Mouse (Mus musculus): Measurements from ENCODE around the gene Ncoa7. TPM values are rescaled to one million over a fixed set of nuclear protein-coding genes. Genes with fewer than 3 reads are reported as not detected.
"Not testable (repeated sequence)": the region's sequence is repeated elsewhere in the genome, so short reads cannot be mapped to it uniquely, and the experiment has no call there.

Ncoa7 gene
- polyA plus RNA-seq, 1 experiment from 2014 or later: 10.1 TPM

GRCm38 (mm10) chr10:30780921-30781320 lies 22.2 kb downstream of the Ncoa7 start:
- not testable (repeated sequence) for H3K4me2 ChIP-seq; ATAC-seq (ENCODE audit: borderline replicate concordance, extremely low read depth, low FRiP score, low TSS enrichment); H3K27me3 ChIP-seq; H3K4me1 ChIP-seq; H3K9ac ChIP-seq; H3K9me3 ChIP-seq; H3K36me3 ChIP-seq; H3K27ac ChIP-seq; H3K4me3 ChIP-seq
- WGBS: 95% methylated on average over 9 of the region's 9 CpGs

GRCm38 (mm10) chr10:30778240-30778639 lies 24.9 kb downstream of the Ncoa7 start:
- no peak overlapping the region for H3K4me2 ChIP-seq
- no peak overlapping the region for H3K9ac ChIP-seq
- peak; percentile 55; the same call in 1 of the 2 replicates for ATAC-seq (ENCODE audit: borderline replicate concordance, extremely low read depth, low FRiP score, low TSS enrichment)
- WGBS: 56% methylated on average over 3 of the region's 3 CpGs
- no peaks in the 10 kb centered on the region for H3K36me3 ChIP-seq
- H3K4me1 ChIP-seq: 0 out of 2 replicates have a peak, but pooled peaks cover 7% of the 10 kb centered on the region
- H3K27me3 ChIP-seq: no peaks in the 10 kb centered on the region
- no peak overlapping the region for H3K4me3 ChIP-seq
- H3K9me3 ChIP-seq: no peaks in the 10 kb centered on the region
- H3K27ac ChIP-seq: 0 out of 2 replicates have a peak overlapping the region, but pooled peaks have one; percentile 29

GRCm38 (mm10) chr10:30775987-30776386 lies 27.1 kb downstream of the Ncoa7 start:
- H3K9me3 ChIP-seq: no peaks in the 10 kb centered on the region
- 62% methylated on average over 2 of the region's 2 CpGs for WGBS
- no peak overlapping the region for H3K9ac ChIP-seq
- no peak overlapping the region for H3K4me3 ChIP-seq
- ATAC-seq (ENCODE audit: borderline replicate concordance, extremely low read depth, low FRiP score, low TSS enrichment): no peak
- H3K4me2 ChIP-seq: no peak overlapping the region
- 0 out of 2 replicates have a peak, but pooled peaks cover 7% of the 10 kb centered on the region for H3K4me1 ChIP-seq
- H3K27ac ChIP-seq: peak overlapping the region; percentile 57
- no peaks in the 10 kb centered on the region for H3K36me3 ChIP-seq
- H3K27me3 ChIP-seq: no peaks in the 10 kb centered on the region

- no peak for ATAC-seq (ENCODE audit: borderline replicate concordance, extremely low read depth, low FRiP score, low TSS enrichment)
Measured at GRCm38 (mm10) chr10:30775568-30775967, 27.6 kb downstream of the Ncoa7 start.

GRCm38 (mm10) chr10:30774396-30774795 lies 28.7 kb downstream of the Ncoa7 start:
- no peaks in the 10 kb centered on the region for H3K9me3 ChIP-seq
- H3K9ac ChIP-seq: no peak overlapping the region
- WGBS: 83% methylated on average over 2 of the region's 2 CpGs
- H3K4me3 ChIP-seq: no peak overlapping the region
- H3K4me2 ChIP-seq: no peak overlapping the region
- no peak for ATAC-seq (ENCODE audit: borderline replicate concordance, extremely low read depth, low FRiP score, low TSS enrichment)
- no peaks in the 10 kb centered on the region for H3K36me3 ChIP-seq
- H3K27me3 ChIP-seq: no peaks in the 10 kb centered on the region
- H3K4me1 ChIP-seq: 0 out of 2 replicates have a peak, but pooled peaks cover 7% of the 10 kb centered on the region
- no peak overlapping the region for H3K27ac ChIP-seq

More at GRCm38 (mm10) chr10:30775568-30775967, 27.6 kb downstream of the Ncoa7 start:
- Histone ChIP-seq H3K27me3 (no peaks in the 10 kb centered on the region), H3K4me3 (no peak overlapping the region), H3K4me1 (0 out of 2 replicates have a peak, but pooled peaks cover 7% of the 10 kb centered on the region), H3K36me3 (no peaks in the 10 kb centered on the region), H3K27ac (peak overlapping the region; percentile 57; the same call in 1 of the 2 replicates), H3K4me2 (no peak overlapping the region), H3K9me3 (no peaks in the 10 kb centered on the region), H3K9ac (no peak overlapping the region)
- WGBS: 46% methylated on average over 5 of the region's 5 CpGs

- Histone ChIP-seq H3K27me3 (no peaks in the 10 kb centered on the region), H3K4me2 (no peak overlapping the region), H3K27ac (no peak overlapping the region), H3K4me1 (0 out of 2 replicates have a peak, but pooled peaks cover 5% of the 10 kb centered on the region), H3K4me3 (no peak overlapping the region), H3K9me3 (no peaks in the 10 kb centered on the region), H3K9ac (no peak overlapping the region), H3K36me3 (no peaks in the 10 kb centered on the region)
- ATAC-seq (ENCODE audit: borderline replicate concordance, extremely low read depth, low FRiP score, low TSS enrichment): no peak
- 74% methylated on average over 5 of the region's 5 CpGs for WGBS
Measured at GRCm38 (mm10) chr10:30773181-30773580, 29.9 kb downstream of the Ncoa7 start.

GRCm38 (mm10) chr10:30771417-30772158 lies 31.5 kb downstream of the Ncoa7 start:
- no peaks in the 10 kb centered on the region for H3K4me1 ChIP-seq
- H3K4me3 ChIP-seq: no peak overlapping the region
- H3K4me2 ChIP-seq: no peak overlapping the region
- 71% methylated on average over 5 of the region's 5 CpGs for WGBS
- H3K9me3 ChIP-seq: no peaks in the 10 kb centered on the region
- H3K36me3 ChIP-seq: no peaks in the 10 kb centered on the region
- no peak overlapping the region for H3K9ac ChIP-seq
- ATAC-seq (ENCODE audit: borderline replicate concordance, extremely low read depth, low FRiP score, low TSS enrichment): no peak
- no peak overlapping the region for H3K27ac ChIP-seq
- H3K27me3 ChIP-seq: no peaks in the 10 kb centered on the region

GRCm38 (mm10) chr10:30768820-30769219 lies 34.3 kb downstream of the Ncoa7 start:
- H3K4me3 ChIP-seq: no peak overlapping the region
- no peaks in the 10 kb centered on the region for H3K27me3 ChIP-seq
- H3K4me2 ChIP-seq: no peak overlapping the region
- H3K27ac ChIP-seq: no peak overlapping the region
- ATAC-seq (ENCODE audit: borderline replicate concordance, extremely low read depth, low FRiP score, low TSS enrichment): no peak
- WGBS: 100% methylated on average over 1 of the region's 1 CpGs
- no peak overlapping the region for H3K9ac ChIP-seq
- no peaks in the 10 kb centered on the region for H3K9me3 ChIP-seq
- H3K36me3 ChIP-seq: no peaks in the 10 kb centered on the region
- no peaks in the 10 kb centered on the region for H3K4me1 ChIP-seq

- Histone ChIP-seq H3K27ac (no peak overlapping the region), H3K4me2 (no peak overlapping the region), H3K9ac (no peak overlapping the region), H3K9me3 (no peaks in the 10 kb centered on the region), H3K4me1 (no peaks in the 10 kb centered on the region), H3K36me3 (no peaks in the 10 kb centered on the region), H3K4me3 (no peak overlapping the region), H3K27me3 (no peaks in the 10 kb centered on the region)
- WGBS: 79% methylated on average over 3 of the region's 3 CpGs
- no peak for ATAC-seq (ENCODE audit: borderline replicate concordance, extremely low read depth, low FRiP score, low TSS enrichment)
Measured at GRCm38 (mm10) chr10:30768250-30768649, 34.9 kb downstream of the Ncoa7 start.

GRCm38 (mm10) chr10:30763179-30763770 lies 39.9 kb downstream of the Ncoa7 start:
- H3K4me2 ChIP-seq: no peak overlapping the region

GRCm38 (mm10) chr10:30762284-30762964 lies 40.7 kb downstream of the Ncoa7 start:
- no peak overlapping the region for H3K27ac ChIP-seq
- H3K9me3 ChIP-seq: no peaks in the 10 kb centered on the region
- no peak overlapping the region for H3K9ac ChIP-seq
- peaks cover 3% of the 10 kb centered on the region; the same call in 1 of the 2 replicates for H3K4me1 ChIP-seq
- no peak overlapping the region for H3K4me2 ChIP-seq
- ATAC-seq (ENCODE audit: borderline replicate concordance, extremely low read depth, low FRiP score, low TSS enrichment): no peak
- H3K27me3 ChIP-seq: no peaks in the 10 kb centered on the region
- H3K36me3 ChIP-seq: no peaks in the 10 kb centered on the region
- H3K4me3 ChIP-seq: no peak overlapping the region
- WGBS: 87% methylated on average over 4 of the region's 4 CpGs

More at GRCm38 (mm10) chr10:30763179-30763770, 39.9 kb downstream of the Ncoa7 start:
- H3K4me3 ChIP-seq: no peak overlapping the region
- WGBS: 55% methylated on average over 8 of the region's 8 CpGs
- no peaks in the 10 kb centered on the region for H3K36me3 ChIP-seq
- ATAC-seq (ENCODE audit: borderline replicate concordance, extremely low read depth, low FRiP score, low TSS enrichment): peak; percentile 92; the same call in 1 of the 2 replicates
- no peak overlapping the region for H3K9ac ChIP-seq
- H3K27me3 ChIP-seq: no peaks in the 10 kb centered on the region
- no peaks in the 10 kb centered on the region for H3K9me3 ChIP-seq
- peaks cover 3% of the 10 kb centered on the region; the same call in 1 of the 2 replicates for H3K4me1 ChIP-seq
- no peak overlapping the region for H3K27ac ChIP-seq

Measured in lung, embryonic 15.5 days (tissue).